Mouse (Mus musculus): ENCODE results near the gene Tmem82.

Tmem82 gene

DNA sequence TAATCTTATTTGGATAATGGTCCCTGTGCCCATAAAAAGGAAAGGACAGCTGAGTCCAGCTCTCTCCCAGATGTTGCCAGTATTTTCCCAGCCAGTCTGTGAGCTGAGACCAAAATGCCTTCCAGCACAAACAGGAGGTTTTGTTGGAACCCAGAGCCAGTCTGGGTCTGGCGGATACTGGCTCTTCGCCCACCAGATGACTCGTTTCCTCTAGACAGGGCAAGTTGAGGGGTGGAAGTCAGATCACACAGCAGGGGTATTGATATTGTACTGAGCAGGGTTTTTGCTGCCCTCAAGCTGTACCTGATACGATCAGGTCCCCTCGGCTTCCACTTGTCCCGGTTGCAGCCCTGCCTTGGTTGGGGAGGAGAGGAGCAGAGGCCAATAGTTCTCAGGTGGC is 8.9 kb downstream of the Tmem82 start:
- DNase-seq (ENCODE audit: low spot score) = no peak

DNA sequence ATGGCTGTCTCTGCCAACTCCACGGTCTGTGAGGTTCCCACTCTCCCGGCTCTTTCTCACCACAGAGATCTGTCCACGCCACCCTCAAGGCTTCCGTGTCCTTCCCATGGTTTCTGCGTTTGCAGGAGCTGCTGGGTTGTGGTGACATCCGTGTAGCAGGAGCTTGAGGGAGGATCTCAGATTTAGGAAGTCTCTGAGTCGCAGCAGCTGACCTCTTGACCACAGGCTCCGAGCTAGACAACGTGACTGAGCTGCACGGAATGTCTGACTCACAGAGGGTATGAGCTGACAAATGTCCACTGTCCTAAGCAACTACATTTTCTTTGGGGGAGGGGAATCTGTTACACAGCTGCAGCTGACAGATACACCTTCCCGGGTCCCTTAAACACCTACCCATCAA is 12.6 kb downstream of the Tmem82 start, which contains the start of gene Fblim1:
Gene Fblim1, minus strand, starts transcription at position 236 of the 400 bp plus-strand sequence.
- DNase-seq (ENCODE audit: low spot score) = no peak

DNA sequence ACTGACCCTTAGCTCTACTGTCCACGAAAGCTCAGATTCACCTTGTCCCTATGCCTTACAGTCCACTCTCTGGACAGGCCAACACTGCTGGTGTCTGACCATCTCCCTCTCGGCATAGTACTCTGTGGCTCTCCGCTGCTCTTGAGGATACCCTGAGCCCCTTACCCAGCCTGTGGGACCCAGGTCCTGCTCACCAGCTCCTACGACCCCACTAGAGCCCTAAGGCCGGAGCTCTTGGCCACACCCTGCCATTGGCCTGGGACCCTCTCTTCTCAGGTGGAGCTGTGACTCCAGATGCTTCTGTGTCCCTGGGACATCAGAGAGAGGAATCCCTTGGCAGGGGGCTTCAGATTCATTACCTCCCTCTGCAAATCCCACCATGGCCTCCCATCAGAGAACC is 13.0 kb downstream of the Tmem82 start:
- no peak for DNase-seq (ENCODE audit: low spot score)

GRCm38 (mm10) chr4:141604493-141604892 is 13.9 kb downstream of the Tmem82 start:
- DNase-seq (ENCODE audit: low spot score) = no peak

- no peak for DNase-seq (ENCODE audit: low spot score)
Measured at GRCm38 (mm10) chr4:141603921-141604320, 14.5 kb downstream of the Tmem82 start.

DNA sequence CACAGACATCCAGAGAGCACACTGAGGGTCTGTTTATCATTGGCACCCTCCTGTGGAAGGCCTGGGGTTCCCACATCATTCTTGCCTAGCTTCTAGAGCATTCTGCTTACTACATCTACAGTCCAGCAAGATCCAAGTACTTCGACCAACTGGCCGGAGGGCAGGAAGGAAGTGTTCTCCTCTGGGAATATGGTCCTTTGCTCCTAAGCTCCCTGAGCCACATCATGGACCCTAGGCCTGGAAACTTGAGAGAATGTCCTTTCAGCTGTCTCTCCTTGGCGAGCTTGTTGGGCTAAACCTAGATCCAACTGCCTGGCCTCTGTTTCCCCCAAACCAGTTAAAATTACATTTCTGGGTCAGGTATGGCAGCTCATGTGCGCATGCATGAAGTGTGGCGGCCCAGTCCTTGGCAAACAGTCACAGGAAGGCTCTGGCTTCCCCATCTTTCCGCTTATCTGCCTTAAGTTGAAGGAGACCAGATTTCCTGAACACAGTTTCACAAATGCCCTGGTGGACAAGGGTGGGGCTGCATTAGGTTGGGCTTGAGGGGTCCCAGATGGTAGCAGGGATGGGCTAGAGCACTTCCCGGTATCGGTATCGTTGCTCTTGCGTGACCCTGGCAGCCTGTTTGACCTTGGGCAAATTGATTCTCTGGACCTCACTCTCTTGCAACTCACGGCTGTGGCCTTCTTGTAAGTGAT is 15.8 kb downstream of the Tmem82 start:
- DNase-seq (ENCODE audit: low spot score) = no peak

DNA sequence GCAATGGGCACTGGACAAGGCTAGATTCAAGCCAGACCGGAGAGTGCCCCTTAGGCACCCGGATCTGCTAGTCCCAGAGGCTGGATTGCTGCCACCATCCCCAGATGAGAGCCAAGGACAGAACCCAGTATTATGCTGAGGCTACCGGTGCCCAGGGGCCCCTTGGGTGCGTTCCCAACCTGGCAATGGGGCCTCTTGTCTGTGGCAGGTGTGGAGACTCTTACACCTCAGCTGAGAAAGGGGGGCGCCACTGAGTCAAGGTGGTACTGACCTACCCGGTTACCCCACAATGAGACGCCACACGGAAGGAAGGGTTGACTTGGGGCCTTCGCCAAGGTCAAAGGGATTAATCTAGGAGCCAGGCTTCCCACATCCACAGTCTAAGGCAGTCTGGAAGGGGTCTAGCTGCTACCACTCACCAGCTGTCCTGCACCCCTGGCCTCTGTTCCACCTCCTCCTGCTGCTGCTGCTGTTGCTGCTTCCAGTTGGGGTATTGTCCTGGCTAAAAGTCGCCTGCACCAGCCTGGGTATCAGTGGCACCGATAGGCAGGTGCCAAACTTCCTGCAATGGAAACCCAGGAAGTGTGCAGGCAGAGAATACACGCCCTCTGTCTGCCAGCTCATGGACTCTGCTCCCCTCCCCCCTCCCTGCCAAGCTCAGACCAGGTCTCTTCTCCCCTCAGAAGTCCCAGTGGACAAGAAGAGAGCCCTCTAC is 17.1 kb downstream of the Tmem82 start:
- no peak for DNase-seq (ENCODE audit: low spot score)

GRCm38 (mm10) chr4:141600364-141600763 is 18.1 kb downstream of the Tmem82 start:
- peak; percentile 30 for DNase-seq (ENCODE audit: low spot score)

- peak; percentile 48 for DNase-seq (ENCODE audit: low spot score)
Measured at GRCm38 (mm10) chr4:141599251-141600141, 18.9 kb downstream of the Tmem82 start.

DNA sequence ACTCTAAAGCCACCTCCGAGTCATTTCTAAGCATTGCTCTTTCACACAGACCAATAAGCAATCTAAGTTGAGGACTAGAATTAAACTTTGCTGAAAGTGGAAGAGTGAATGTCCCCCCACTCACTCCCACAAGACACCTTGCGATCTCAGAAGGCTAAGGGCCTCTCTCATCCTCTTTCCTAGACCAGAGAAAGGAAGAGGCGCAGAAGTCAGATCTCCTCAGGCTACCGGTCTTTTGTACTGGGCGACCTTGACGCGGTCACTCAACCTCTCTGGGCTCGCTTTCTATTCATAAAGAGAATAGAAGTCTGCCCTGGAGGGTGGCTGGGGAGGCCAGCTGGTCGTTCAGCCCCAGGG is 19.6 kb downstream of the Tmem82 start:
- DNase-seq (ENCODE audit: low spot score) = no peak

- DNase-seq (ENCODE audit: low spot score) = peak; percentile 41
Measured at GRCm38 (mm10) chr4:141598199-141598893, 20.1 kb downstream of the Tmem82 start.

DNA sequence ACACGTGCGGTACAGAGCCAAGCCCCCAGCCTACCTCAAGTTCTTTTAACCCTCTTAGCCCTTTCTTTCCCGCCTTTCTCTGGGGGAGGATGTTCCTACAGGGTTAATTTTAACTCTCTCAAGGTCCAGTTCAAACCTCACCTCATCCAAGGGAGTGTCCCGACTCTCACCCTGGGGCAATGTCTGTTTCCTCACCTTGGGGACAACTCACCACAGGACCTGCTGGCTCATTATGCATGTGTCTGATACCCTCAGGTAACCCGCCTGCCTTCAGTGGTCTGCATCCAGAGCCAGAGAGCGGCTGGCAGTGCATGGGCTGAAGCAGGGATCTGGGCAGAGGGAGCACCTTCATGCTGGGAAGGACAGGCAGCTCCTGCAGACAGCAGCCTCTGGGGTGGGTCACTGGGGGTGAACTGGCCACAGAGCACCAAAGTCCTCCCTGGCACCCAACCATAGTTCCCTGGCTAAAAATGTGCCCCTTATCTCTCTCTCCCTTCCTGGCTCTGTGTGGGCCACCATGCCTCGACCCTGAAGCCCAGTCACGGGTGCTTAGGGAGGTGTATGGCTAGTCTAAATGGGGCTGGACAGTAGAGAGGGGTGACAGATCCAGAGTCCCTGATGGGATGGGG is 21.6 kb downstream of the Tmem82 start:
- no peak for DNase-seq (ENCODE audit: low spot score)

- no peak for DNase-seq (ENCODE audit: low spot score)
Measured at GRCm38 (mm10) chr4:141595605-141596268, 22.7 kb downstream of the Tmem82 start.

DNA sequence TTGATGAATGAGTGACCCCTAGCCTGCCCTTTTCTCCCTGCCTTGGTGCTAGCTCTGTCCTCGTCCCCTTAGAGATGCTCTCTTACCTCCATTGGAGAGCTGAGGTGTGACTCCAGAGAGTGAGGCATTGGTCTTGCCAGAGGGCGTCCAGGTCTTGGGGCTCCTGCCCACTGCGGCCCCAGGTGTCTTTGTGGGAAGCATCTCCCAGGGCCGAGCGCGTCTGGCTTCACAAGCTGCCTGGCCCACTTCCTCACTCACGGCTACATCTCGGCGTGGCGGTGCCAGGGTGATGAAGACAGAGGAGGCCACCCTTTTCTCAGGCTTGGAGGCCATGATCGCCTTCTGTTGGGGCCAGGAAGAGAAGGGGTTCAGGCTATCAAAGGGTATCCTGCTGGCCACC is 23.3 kb downstream of the Tmem82 start:
- DNase-seq (ENCODE audit: low spot score) = no peak

GRCm38 (mm10) chr4:141591547-141591946 is 26.9 kb downstream of the Tmem82 start:
- DNase-seq (ENCODE audit: low spot score) = peak; percentile 49

DNA sequence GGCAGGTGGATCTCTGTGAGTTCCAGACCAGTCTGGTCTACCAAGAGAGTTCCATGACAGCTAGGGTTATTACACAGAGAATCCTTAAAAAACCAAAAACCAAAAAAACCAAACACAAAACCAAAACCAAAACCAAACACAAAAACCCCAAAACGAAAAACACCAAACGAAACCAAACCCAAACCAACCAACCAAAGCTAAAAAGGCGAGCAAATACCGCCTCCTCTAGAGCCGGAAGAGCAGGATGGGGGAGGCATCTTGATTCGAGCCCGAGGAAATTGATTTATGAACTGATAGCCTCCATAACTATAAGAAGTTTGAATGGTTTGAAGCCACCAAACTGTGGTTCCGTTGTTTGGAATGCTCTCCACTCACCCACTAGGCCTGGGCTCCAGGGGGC is 34.5 kb downstream of the Tmem82 start:
- no peak for DNase-seq (ENCODE audit: low spot score)

DNA sequence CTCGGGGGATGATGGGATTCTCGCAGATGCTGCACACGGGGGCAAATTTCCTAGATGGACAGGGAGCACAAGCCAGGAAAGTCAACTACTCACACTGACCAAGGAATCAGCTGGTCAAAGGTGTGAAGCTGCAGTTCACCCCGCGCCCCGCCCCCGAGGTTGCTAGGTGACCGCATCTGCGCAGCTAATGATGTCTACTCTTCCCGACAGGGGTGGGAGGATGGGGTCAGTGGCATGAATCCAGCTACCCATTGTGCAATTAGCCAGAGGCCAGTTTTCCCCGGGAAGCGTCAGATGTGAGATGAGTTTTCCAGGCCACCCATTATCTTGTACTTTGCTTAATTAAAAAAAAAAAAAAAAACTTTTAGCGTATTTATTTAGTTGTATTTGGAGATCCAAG is 37.4 kb downstream of the Tmem82 start:
- DNase-seq (ENCODE audit: low spot score) = no peak

DNA sequence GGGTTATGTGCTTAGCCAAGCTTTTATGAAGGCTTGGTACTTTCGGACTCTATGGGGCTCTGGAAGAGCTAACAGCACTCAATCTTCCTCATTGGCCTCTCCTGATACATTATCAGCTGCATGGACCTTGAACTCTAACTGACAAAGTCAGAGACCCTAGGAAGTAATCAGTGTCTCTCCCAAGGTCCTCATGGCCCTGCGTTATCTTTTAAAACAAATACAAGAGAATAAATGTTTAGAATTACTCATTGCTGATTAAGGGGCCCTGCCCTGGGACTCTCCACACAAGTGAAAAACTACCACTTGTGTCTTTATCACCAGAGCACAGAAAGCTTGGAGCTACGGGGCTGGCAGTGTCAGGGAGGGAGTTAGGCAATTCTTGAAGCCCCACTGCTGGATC is 39.6 kb downstream of the Tmem82 start:
- DNase-seq (ENCODE audit: low spot score) = no peak

- DNase-seq (ENCODE audit: low spot score) = no peak
Measured at GRCm38 (mm10) chr4:141576877-141577276, 41.6 kb downstream of the Tmem82 start.

- DNase-seq (ENCODE audit: low spot score) = no peak
Measured at GRCm38 (mm10) chr4:141576404-141576803, 42.0 kb downstream of the Tmem82 start.

Measured in retina, embryonic 14.5 days (tissue).